ENCODE assay signal across 9 mouse cellular contexts in genomic region chr5:115924946-115925345, GRCm38 (mm10).
"Had no signal": no experiment of that assay in that cellular context is flagged by ENCODE, and none has a peak within 500 bp of the region (broad histone marks: within the 10 kb centered on the region; RNA-seq: fewer than 3 reads in every experiment).

No protein-coding gene starts in this region.

- DNase-seq: kidney, adult 9 months; kidney, postnatal 14 days; kidney, postnatal 4 days; liver; lung, adult 18-20 months; retina, postnatal 1 day; right cerebral cortex, postnatal 25 days; spleen, adult 18-20 months; thymus, postnatal 25 days had no signal
